Mouse (Mus musculus) G1E (cell line): ENCODE measurements around the gene Serpina9.

Experiments
- CTCF ChIP-seq: IDR thresholded peaks from 2 replicates; pipeline ENCODE4 v1.5.1; 2012; ENCODE audit warnings: low read depth, low read length, inconsistent platforms, mixed read lengths
- GATA1 ChIP-seq: IDR thresholded peaks from 2 replicates; pipeline ENCODE4 v1.6.1; 2012; ENCODE audit warnings: borderline replicate concordance, low read length, inconsistent platforms, mixed read lengths
- GATA2 ChIP-seq: IDR thresholded peaks from 2 replicates; pipeline ENCODE4 v1.6.1; 2012; ENCODE audit warnings: low read depth, low read length, inconsistent platforms, borderline replicate concordance
- POLR2AphosphoS5 ChIP-seq: IDR thresholded peaks from 2 replicates; pipeline ENCODE4 v1.6.1; 2012; ENCODE audit warnings: low read depth, low read length, inconsistent platforms; ENCODE audit not compliant: insufficient replicate concordance
- TAL1 ChIP-seq: conservative IDR thresholded peaks from 2 replicates; pipeline ENCODE4 v1.6.1; 2012; ENCODE audit warnings: low read depth, low read length, inconsistent platforms, mixed read lengths

DNA sequence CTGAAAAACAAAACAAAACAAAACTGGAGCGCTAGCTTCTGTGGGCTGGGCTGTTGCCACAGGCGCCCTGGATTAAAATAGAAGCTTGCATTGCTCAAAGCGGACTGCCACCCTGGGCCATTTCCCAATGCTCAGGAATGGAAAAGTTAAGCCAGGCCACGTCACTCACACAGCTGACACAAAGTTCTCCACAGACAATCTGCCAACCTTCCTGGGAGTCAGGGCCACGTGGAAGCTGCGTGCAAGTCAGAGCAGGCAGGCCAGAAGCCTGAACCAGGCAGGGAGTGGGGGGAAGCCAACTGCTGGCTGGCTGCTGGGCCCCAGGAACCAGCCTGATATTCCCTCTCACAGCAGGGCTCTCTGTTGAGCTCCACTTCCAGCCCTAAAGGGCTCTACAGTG, 27.8 kb upstream of the Serpina9 start:
- TF ChIP-seq CTCF (no peak), POLR2AphosphoS5 (no peak), GATA1 (no peak), TAL1 (no peak), GATA2 (no peak)
